Mouse (Mus musculus): ENCODE measurements around the gene Ankrd10. TPM values are rescaled to one million over a fixed set of nuclear protein-coding genes. Genes with fewer than 3 reads are reported as not detected.
"Not testable (repeated sequence)": the region's sequence is repeated elsewhere in the genome, so short reads cannot be mapped to it uniquely, and the experiment has no call there.

Ankrd10 gene
- 79.1 and 79.9 TPM in 2 replicates for polyA plus RNA-seq (2015; fragmentation: Nextera tagmentation; extraction: Ambion mirVana)

DNA sequence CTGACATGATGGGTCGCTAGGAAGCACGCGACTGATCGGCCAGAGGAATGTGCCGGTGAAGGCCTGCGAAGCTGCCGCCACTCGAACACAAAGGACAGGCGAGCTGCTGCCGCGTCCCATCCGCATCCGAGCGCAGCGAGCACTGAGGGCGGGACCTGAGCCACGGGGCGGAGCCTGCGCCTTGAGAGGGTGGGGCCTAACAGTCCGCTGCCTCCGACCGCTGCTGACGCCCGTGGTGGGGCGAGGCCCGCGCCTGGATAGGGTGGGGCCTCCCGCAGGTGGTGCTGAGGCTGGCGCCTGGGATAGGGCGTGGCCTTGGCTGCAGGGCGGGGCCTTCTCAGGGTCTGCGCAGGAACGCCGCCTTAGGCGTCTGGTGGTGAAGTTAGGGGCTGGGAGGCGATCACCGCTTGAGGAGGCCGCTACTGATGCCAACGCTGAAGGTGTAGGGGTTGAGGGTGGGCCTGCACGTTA, at the start of gene Ankrd10:
TSS of gene Ankrd10 (minus strand) at position 147 of the 471 bp plus-strand sequence.
- peak within 1 kb of the TSS; percentile 64 for H3K4me2 ChIP-seq (replicated peaks)
- ATAC-seq, result peak; percentile 94
- no peaks in the 10 kb centered on the region for H3K9me3 ChIP-seq
- H3K27me3 ChIP-seq (replicated peaks), result no peaks in the 10 kb centered on the region
- H3K4me3 ChIP-seq (replicated peaks), result peak within 1 kb of the TSS; percentile 94
- H3K36me3 ChIP-seq, result peaks cover 11% of the 10 kb centered on the region; the same call in 1 of the 2 replicates
- under 1% methylated on average over 40 of the region's 40 CpGs for WGBS
- peaks cover 27% of the 10 kb centered on the region for H3K4me1 ChIP-seq (replicated peaks)
- peak within 1 kb of the TSS; percentile 90 for H3K9ac ChIP-seq
- peak within 1 kb of the TSS; percentile 99 for H3K27ac ChIP-seq

DNA sequence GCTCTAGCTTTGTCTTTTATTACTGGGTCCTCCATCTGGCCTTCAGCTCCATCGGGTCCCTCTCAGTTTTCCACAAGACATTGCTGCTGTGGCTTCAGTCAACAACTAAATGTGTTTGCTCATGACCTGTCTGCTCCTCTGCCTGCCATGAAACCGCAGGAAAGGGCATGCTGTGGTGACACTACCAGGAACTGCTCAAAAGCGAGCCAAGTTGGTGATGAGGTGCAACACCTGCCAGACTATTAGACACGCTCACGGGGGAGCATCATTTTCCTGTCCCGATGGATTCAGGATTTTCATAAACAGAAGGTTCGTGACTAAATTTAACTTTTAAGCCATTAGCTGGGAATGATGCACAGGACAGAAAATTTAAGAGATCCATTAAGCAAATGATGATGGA, 49.0 kb upstream of the Ankrd10 start:
- no peaks in the 10 kb centered on the region for H3K27me3 ChIP-seq (replicated peaks)
- ATAC-seq, result no peak
- no peak overlapping the region for H3K4me3 ChIP-seq (replicated peaks)
- 80% methylated on average over 7 of the region's 7 CpGs for WGBS
- no peaks in the 10 kb centered on the region for H3K36me3 ChIP-seq
- no peak overlapping the region for H3K9ac ChIP-seq
- no peaks in the 10 kb centered on the region for H3K4me1 ChIP-seq (replicated peaks)
- no peak overlapping the region for H3K27ac ChIP-seq
- no peak overlapping the region for H3K4me2 ChIP-seq (replicated peaks)
- H3K9me3 ChIP-seq, result no peaks in the 10 kb centered on the region

DNA sequence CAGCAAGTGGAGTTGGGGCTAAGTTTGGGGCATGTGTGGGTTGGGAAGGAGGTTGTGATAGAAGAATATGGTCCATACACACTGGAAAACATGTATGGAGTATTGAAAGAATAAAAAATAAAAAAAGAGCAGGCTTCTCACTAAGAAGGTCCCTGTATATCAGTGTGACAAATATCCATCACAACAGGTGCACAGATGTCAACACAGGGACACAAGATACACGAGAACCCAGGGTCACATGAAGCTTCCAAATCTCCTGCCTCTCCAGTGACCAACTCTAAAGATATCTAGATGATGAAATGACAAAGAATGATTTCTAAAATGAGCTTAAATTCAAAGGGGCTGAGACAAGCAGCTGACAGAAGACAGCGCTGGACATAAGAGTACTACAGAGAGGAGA, 32.8 kb upstream of the Ankrd10 start:
- whole genome bisulfite sequencing, result 79% methylated on average over 2 of the region's 2 CpGs

DNA sequence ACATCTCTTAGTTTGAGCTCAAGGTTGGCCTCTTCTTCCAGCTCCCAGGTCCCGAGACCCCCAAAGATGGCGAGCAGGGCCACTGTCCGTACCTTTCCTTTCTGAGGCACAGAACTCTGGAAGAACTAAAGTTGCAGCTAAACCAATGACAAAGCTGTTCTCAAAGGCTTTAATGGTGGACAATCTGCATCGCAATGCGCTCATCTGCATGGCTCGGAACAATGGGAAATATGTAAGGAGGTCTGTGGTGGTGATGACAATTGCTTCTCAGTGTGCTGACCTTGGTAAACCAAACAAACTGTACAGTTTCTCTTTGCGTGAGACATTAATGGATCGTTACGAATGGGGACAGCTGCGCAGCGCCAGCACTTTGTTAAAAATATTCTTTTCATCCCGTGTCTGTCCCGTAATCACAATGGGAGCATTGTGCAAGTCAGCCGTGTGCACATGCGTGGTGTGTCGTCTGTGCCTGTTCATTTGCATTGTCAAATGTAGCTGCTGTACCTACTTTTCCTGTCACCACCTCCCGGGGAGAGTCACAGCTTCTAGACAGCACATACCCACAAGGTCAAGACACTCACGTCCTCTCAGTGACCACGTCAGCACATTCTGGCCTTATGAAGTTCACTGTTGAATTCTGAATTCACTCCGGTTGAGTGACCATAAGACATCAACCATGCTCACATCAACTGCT, 30.6 kb upstream of the Ankrd10 start:
- H3K27me3 ChIP-seq (replicated peaks), result not testable (repeated sequence)

More for the DNA sequence above, 32.8 kb upstream of the Ankrd10 start:
- H3K36me3 ChIP-seq, result no peaks in the 10 kb centered on the region
- no peak overlapping the region for H3K4me3 ChIP-seq (replicated peaks)
- ATAC-seq, result no peak
- no peak overlapping the region for H3K9ac ChIP-seq
- no peak overlapping the region for H3K27ac ChIP-seq
- H3K4me1 ChIP-seq (replicated peaks), result no peaks in the 10 kb centered on the region
- no peaks in the 10 kb centered on the region for H3K9me3 ChIP-seq
- H3K27me3 ChIP-seq (replicated peaks), result no peaks in the 10 kb centered on the region
- no peak overlapping the region for H3K4me2 ChIP-seq (replicated peaks)

DNA sequence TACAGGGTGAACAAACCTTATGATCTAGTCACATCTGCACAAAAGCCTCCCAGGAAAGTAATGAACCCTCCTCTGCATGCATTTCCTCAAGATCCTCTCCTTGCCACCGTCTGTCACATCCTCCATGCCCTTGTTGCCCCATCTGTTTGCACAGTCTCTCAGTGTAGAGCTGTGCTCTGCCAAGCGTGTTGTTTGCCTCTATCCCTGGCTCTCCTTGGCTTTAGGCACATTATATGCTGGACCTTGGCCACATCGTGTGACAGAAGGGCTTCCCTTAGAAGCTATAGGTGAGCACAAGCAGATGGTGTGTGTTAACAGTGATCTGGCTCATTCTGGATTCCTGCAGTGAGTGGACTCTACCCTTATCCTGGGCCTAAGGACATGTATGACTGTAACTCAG, 26.4 kb upstream of the Ankrd10 start:
- Histone ChIP-seq H3K4me3 (replicated peaks) (no peak overlapping the region), H3K27ac (no peak overlapping the region), H3K4me2 (replicated peaks) (no peak overlapping the region), H3K9me3 (no peaks in the 10 kb centered on the region), H3K36me3 (no peaks in the 10 kb centered on the region), H3K4me1 (replicated peaks) (no peaks in the 10 kb centered on the region), H3K27me3 (replicated peaks) (no peaks in the 10 kb centered on the region), H3K9ac (no peak overlapping the region)
- WGBS, result 71% methylated on average over 3 of the region's 3 CpGs
- ATAC-seq, result no peak

More for the DNA sequence above, 30.6 kb upstream of the Ankrd10 start:
- not testable (repeated sequence) for H3K4me1 ChIP-seq (replicated peaks); H3K4me3 ChIP-seq (replicated peaks); H3K4me2 ChIP-seq (replicated peaks); H3K36me3 ChIP-seq; H3K9me3 ChIP-seq; ATAC-seq; H3K9ac ChIP-seq; H3K27ac ChIP-seq
- WGBS, result 78% methylated on average over 20 of the region's 20 CpGs

DNA sequence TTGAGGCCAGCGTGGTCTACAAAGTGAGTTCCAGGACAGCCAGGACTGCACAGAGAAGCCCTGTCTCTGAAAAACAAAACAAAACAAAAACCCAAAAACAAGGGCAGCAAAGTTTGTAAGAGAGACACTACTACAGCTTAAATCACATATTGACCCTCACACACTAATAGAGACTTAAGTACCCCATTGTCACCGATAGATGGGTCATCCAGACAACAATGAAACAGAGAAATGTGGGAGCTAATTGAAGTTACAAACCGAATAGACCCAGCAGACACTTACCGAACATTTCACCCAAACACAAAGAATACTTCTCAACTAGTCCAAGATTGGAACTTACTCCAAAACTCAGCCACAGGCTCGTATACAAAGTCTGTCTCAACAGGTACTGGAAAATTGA, 14.5 kb upstream of the Ankrd10 start:
- Histone ChIP-seq H3K27me3 (replicated peaks) (no peaks in the 10 kb centered on the region), H3K4me2 (replicated peaks) (no peak overlapping the region), H3K36me3 (no peaks in the 10 kb centered on the region), H3K9me3 (no peaks in the 10 kb centered on the region), H3K9ac (no peak overlapping the region), H3K4me3 (replicated peaks) (no peak overlapping the region), H3K4me1 (replicated peaks) (no peaks in the 10 kb centered on the region), H3K27ac (no peak overlapping the region)
- ATAC-seq, result no peak
- WGBS, result 91% methylated on average over 5 of the region's 5 CpGs

DNA sequence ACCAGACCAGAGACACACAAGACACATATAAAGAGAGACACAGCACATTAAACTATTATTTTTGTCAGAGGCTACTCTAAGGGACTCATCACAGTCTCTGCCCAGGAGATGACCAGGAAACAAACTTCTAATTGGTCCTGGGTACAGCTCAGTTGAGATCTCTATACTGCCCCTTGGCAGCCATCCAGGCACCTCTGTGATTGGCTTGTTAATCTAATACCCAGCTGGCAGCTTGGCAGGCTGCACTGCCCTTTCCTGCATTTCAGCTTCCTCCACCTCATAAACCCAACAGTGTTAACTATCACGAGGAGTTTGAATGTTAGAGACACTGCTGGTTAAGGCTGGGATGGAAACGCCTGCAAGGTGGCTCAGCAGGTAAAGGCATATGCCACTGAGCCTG, 7.6 kb upstream of the Ankrd10 start:
- no peaks in the 10 kb centered on the region for H3K4me1 ChIP-seq (replicated peaks)
- H3K36me3 ChIP-seq, result no peaks in the 10 kb centered on the region
- H3K27me3 ChIP-seq (replicated peaks), result no peaks in the 10 kb centered on the region
- H3K27ac ChIP-seq, result no peak overlapping the region
- no peak overlapping the region for H3K4me3 ChIP-seq (replicated peaks)
- 78% methylated on average over 2 of the region's 2 CpGs for WGBS
- H3K4me2 ChIP-seq (replicated peaks), result no peak overlapping the region
- ATAC-seq, result no peak
- H3K9me3 ChIP-seq, result no peaks in the 10 kb centered on the region
- no peak overlapping the region for H3K9ac ChIP-seq

DNA sequence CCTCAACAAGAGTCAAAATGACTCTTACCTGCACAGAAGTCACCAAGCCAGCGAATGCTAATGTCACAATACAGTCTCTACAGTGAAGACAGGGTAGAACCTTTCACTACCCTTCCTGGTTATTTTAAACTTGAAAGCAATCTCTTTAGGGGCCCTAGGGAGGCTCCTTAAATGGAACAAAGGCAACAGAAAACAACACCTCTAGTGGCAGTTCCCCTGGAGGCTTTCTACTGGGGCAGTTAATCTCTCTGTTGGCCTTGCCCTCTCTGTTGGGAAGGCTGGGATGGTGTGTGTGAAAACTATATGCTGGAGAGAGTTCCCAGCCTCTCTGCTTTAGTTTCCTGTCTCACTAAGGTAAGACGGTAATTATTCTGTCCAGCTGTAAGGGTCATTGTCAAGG, 5.0 kb upstream of the Ankrd10 start:
- ATAC-seq, result no peak
- Histone ChIP-seq H3K36me3 (no peaks in the 10 kb centered on the region), H3K4me1 (replicated peaks) (peaks cover 5% of the 10 kb centered on the region; the same call in 1 of the 2 replicates), H3K4me3 (replicated peaks) (no peak overlapping the region), H3K4me2 (replicated peaks) (no peak overlapping the region), H3K27me3 (replicated peaks) (no peaks in the 10 kb centered on the region), H3K9me3 (no peaks in the 10 kb centered on the region), H3K9ac (no peak overlapping the region), H3K27ac (no peak overlapping the region)
- 60% methylated on average over 2 of the region's 2 CpGs for WGBS

DNA sequence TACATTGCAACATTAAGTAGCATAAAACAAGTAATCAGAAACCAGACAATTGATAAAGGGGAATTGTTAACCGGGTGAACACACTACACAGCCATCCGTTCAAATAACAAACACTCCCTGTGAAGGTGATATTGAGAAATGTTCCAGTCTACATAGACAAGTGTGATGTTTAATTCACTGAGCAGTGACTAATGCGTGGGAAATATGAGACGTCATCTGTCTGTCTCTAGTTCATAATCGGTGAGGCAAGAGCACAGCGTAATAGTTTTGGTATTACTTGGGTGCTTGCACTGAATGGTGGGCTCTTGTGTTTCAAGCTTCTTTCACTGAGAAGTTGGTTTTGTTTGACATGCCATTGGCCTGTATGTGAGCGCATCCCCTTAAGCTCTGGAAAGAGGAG, 2.0 kb upstream of the Ankrd10 start:
- no peak overlapping the region for H3K9ac ChIP-seq
- H3K4me3 ChIP-seq (replicated peaks), result no peak overlapping the region
- H3K4me2 ChIP-seq (replicated peaks), result no peak overlapping the region
- no peak for ATAC-seq
- WGBS, result 94% methylated on average over 7 of the region's 7 CpGs
- no peaks in the 10 kb centered on the region for H3K27me3 ChIP-seq (replicated peaks)
- H3K27ac ChIP-seq, result no peak overlapping the region
- H3K9me3 ChIP-seq, result no peaks in the 10 kb centered on the region
- H3K36me3 ChIP-seq, result no peaks in the 10 kb centered on the region
- H3K4me1 ChIP-seq (replicated peaks), result peaks cover 18% of the 10 kb centered on the region

DNA sequence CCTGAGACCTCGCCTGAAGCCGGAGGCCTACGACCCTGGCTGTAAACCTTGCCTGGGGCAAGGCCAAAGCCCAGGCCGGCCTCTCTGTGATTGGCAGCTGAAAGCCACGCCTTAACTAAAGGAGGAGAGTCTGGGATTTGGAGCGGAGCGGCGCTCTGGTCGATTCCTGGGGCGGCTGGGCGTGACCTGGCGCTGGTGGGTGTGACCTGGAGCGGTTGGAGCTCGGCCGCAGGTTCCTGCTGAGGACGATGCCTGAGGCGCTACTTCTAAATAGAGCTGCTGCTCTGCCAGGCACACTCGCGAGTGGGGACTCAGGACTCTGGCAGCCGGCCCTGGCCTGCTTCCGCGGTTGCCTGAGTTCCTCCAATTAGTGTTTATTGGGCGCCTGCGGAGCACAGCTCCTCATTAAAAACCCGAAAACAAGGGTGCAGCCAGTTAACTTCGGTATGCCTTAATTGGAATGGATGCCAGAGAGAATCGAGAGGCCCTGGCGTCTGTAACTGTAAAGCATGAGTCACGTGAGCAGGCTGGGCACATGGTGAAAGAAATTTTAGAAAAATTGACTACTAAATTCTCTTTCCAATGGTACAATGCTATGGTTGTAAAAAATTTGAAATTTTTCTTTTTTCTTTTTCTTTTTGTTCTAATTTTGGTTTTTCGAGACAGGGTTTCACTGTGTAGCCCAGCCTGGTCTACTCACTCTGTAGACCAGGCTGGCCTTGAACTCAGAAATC, 934 bp upstream of the Ankrd10 start:
- H3K4me2 ChIP-seq (replicated peaks), result peak overlapping the region; percentile 64
- WGBS, result 5% methylated on average over 30 of the region's 30 CpGs
- ATAC-seq, result peak; percentile 77
- peak overlapping the region; percentile 94 for H3K4me3 ChIP-seq (replicated peaks)
- H3K36me3 ChIP-seq, result peaks cover 4% of the 10 kb centered on the region; the same call in 1 of the 2 replicates
- H3K9me3 ChIP-seq, result no peaks in the 10 kb centered on the region
- peaks cover 23% of the 10 kb centered on the region for H3K4me1 ChIP-seq (replicated peaks)
- no peaks in the 10 kb centered on the region for H3K27me3 ChIP-seq (replicated peaks)
- H3K27ac ChIP-seq, result peak overlapping the region; percentile 99
- H3K9ac ChIP-seq, result peak overlapping the region; percentile 90

DNA sequence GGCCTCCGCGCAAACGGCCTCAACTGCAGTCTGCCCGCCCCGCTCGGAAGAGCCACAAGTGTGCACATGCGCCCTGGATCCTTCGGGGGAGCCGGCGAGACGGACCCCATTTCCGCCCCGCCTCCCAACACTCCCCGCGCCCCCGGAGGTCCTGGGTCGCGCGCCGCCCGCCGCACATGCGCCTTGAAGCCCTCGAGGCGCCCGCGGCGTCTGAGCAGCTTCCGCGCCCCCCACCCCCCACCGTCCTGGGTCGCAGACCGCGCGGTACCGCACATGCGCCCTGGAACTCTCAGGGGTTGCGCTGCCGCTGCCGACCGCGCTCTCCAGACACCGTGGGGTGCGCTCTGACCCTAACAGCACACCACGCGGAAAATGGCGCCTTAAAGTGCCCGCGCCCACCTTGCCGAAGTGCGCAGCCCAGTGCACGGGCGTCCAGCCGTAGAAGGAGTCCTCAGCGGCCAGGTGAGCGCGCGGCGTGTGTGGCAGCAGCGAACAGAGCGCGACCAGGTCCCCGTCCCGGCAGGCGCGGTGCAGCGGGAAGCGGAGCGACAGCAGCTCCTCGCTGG, 462 bp downstream of the Ankrd10 start:
- H3K36me3 ChIP-seq, result peaks cover 16% of the 10 kb centered on the region; the same call in 1 of the 2 replicates
- under 1% methylated on average over 70 of the region's 70 CpGs for WGBS
- no peaks in the 10 kb centered on the region for H3K9me3 ChIP-seq
- H3K4me1 ChIP-seq (replicated peaks), result peaks cover 29% of the 10 kb centered on the region
- peak; percentile 73 for ATAC-seq
- peak overlapping the region; percentile 90 for H3K9ac ChIP-seq
- H3K27me3 ChIP-seq (replicated peaks), result no peaks in the 10 kb centered on the region
- H3K27ac ChIP-seq, result peak overlapping the region; percentile 99
- peak overlapping the region; percentile 94 for H3K4me3 ChIP-seq (replicated peaks)
- H3K4me2 ChIP-seq (replicated peaks), result peak overlapping the region; percentile 64

DNA sequence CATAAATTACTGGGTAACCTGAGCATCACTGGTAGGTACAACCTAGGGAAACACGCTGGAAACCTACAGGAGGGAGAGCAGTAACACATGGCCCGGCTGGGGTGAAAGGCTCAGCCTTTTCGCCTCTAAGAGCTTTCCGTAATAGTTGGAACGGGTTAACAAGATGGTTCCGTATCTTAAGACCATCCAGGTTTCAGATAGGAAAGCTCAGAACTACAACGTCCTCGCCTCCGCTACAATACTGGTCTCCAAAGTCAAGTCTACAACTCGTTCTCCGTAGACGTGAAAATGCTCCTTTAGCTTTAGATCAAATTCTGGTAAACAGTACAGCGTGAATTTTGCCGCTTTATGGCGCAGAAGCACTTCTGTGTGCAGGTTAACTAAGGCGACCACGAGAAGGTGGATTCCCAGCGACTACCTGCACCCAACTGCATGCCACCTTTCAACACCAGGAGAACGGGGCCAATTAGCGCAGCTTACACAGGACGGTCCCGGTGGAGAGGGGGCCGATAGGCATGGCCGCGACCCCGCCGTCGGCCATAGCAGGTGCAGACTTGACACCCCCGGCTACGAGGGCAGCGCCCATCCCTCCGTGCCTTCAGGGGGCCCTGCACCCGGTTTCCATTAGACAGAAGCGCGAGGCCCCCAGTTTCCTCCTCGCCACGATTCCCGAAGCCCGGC, 1.1 kb downstream of the Ankrd10 start:
- peak; percentile 2; the same call in 1 of the 2 replicates for ATAC-seq
- WGBS, result under 1% methylated on average over 39 of the region's 39 CpGs

More for the DNA sequence above, 1.1 kb downstream of the Ankrd10 start:
- Histone ChIP-seq H3K36me3 (peaks cover 17% of the 10 kb centered on the region; the same call in 1 of the 2 replicates), H3K4me1 (replicated peaks) (peaks cover 32% of the 10 kb centered on the region), H3K4me2 (replicated peaks) (peak overlapping the region; percentile 64), H3K9me3 (no peaks in the 10 kb centered on the region), H3K9ac (peak overlapping the region; percentile 90), H3K27ac (peak overlapping the region; percentile 99), H3K4me3 (replicated peaks) (peak overlapping the region; percentile 94), H3K27me3 (replicated peaks) (no peaks in the 10 kb centered on the region)
